In the genomic region with DNA sequence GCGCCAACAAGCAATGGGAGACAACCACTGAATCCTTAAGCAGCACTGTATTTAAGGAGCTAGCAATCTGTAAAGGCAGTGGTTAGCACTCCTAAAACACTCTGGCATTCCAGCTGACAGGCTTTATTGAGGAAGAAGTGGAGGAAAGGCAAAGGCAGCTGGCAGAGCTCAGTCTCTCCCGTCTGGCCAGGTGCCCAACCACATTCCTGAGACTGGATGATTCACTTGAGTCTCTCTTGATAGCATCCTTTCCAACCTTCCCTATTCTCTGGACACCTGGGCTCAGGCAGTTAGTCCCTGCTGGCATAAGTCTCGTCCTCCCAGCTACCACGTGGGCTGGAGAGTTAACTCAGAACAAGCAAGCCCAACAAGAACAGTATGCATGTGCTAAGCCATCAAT, we compare ENCODE assay signal across 13 mouse cellular contexts.
DNase-seq lines count a peak whose midpoint lies in the region; ATAC-seq and TF ChIP-seq lines count a peak whose summit lies in the region.
"Had no signal": no experiment of that assay in that cellular context is flagged by ENCODE, and none has a peak within 500 bp of the region (broad histone marks: within the 10 kb centered on the region; RNA-seq: fewer than 3 reads in every experiment).

No protein-coding gene starts in this region.

- no peak overlapping the region for H3K9ac ChIP-seq in intestine, embryonic 14.5 days (ENCODE audit: low read length)
- no peak overlapping the region for H3K9ac ChIP-seq in intestine, embryonic 15.5 days
- H3K9ac ChIP-seq in midbrain, postnatal 0 days (replicated peaks; ENCODE audit: low read length, poor library complexity, severe bottlenecking): no peak overlapping the region
- no peak overlapping the region for H3K9ac ChIP-seq in midbrain, embryonic 16.5 days (ENCODE audit: low read depth, low read length)
- no peak overlapping the region for H3K9ac ChIP-seq in forebrain, postnatal 0 days
- H3K9ac ChIP-seq: heart, embryonic 13.5 days; liver, embryonic 14.5 days had no signal

- H3K27ac ChIP-seq in intestine, embryonic 14.5 days (ENCODE audit: low read depth): no peak overlapping the region
- H3K27ac ChIP-seq in intestine, embryonic 15.5 days: no peak overlapping the region
- no peak overlapping the region for H3K27ac ChIP-seq in midbrain, postnatal 0 days (ENCODE audit: low read depth, low read length)
- no peak overlapping the region for H3K27ac ChIP-seq in midbrain, embryonic 16.5 days (ENCODE audit: low read length)
- H3K27ac ChIP-seq in forebrain, postnatal 0 days (ENCODE audit: low read depth, low read length): no peak overlapping the region
- H3K27ac ChIP-seq: heart, embryonic 13.5 days; liver, embryonic 14.5 days had no signal

- H3K36me3 ChIP-seq in intestine, embryonic 14.5 days (ENCODE audit: control insufficient read depth, insufficient read depth, low read length): no peaks in the 10 kb centered on the region
- H3K36me3 ChIP-seq in intestine, embryonic 15.5 days: no peaks in the 10 kb centered on the region
- H3K36me3 ChIP-seq in midbrain, postnatal 0 days (ENCODE audit: insufficient read depth, low read length): no peaks in the 10 kb centered on the region
- no peaks in the 10 kb centered on the region for H3K36me3 ChIP-seq in midbrain, embryonic 16.5 days (ENCODE audit: control insufficient read depth, insufficient read depth, low read length)
- H3K36me3 ChIP-seq in forebrain, postnatal 0 days (ENCODE audit: insufficient read depth): no peaks in the 10 kb centered on the region
- H3K36me3 ChIP-seq: heart, embryonic 13.5 days had no signal

- no peaks in the 10 kb centered on the region for H3K9me3 ChIP-seq in intestine, embryonic 14.5 days (ENCODE audit: control insufficient read depth, low read length)
- H3K9me3 ChIP-seq in intestine, embryonic 15.5 days: no peaks in the 10 kb centered on the region
- H3K9me3 ChIP-seq in midbrain, postnatal 0 days (ENCODE audit: low read length): no peaks in the 10 kb centered on the region
- H3K9me3 ChIP-seq in midbrain, embryonic 16.5 days (replicated peaks; ENCODE audit: control insufficient read depth, low read length, poor library complexity, severe bottlenecking): no peaks in the 10 kb centered on the region
- H3K9me3 ChIP-seq in forebrain, postnatal 0 days (ENCODE audit: low read length): no peaks in the 10 kb centered on the region
- H3K9me3 ChIP-seq: heart, embryonic 13.5 days had no signal

- H3K4me2 ChIP-seq in intestine, embryonic 14.5 days (ENCODE audit: low read length): no peak overlapping the region
- H3K4me2 ChIP-seq in intestine, embryonic 15.5 days (replicated peaks): no peak overlapping the region
- H3K4me2 ChIP-seq in midbrain, postnatal 0 days (ENCODE audit: low read depth, low read length, poor library complexity, severe bottlenecking): no peak overlapping the region
- no peak overlapping the region for H3K4me2 ChIP-seq in midbrain, embryonic 16.5 days (ENCODE audit: low read length)
- no peak overlapping the region for H3K4me2 ChIP-seq in forebrain, postnatal 0 days (ENCODE audit: low read depth)
- H3K4me2 ChIP-seq: heart, embryonic 13.5 days had no signal

- no peak for TF ChIP-seq CTCF in midbrain, postnatal 0 days (IDR thresholded peaks at IDR 0.05)
- TF ChIP-seq CTCF in forebrain, postnatal 0 days (IDR thresholded peaks at IDR 0.05; ENCODE audit: low read depth): no peak

- H3K4me3 ChIP-seq in intestine, embryonic 14.5 days (ENCODE audit: low read depth, low read length): no peak overlapping the region
- H3K4me3 ChIP-seq in intestine, embryonic 15.5 days (replicated peaks): no peak overlapping the region
- H3K4me3 ChIP-seq in midbrain, postnatal 0 days (ENCODE audit: low read depth, low read length): no peak overlapping the region
- no peak overlapping the region for H3K4me3 ChIP-seq in midbrain, embryonic 16.5 days (ENCODE audit: low read depth, low read length)
- no peak overlapping the region for H3K4me3 ChIP-seq in forebrain, postnatal 0 days (ENCODE audit: low read depth, low read length)
- H3K4me3 ChIP-seq: heart, embryonic 13.5 days had no signal

- DNase-seq in intestine, embryonic 14.5 days (ENCODE audit: low spot score): peak; percentile 58
- peak; percentile 20 for DNase-seq in midbrain, postnatal 0 days (ENCODE audit: low spot score)
- peak; percentile 43 for DNase-seq in forebrain, postnatal 0 days
- DNase-seq in right cerebral cortex, postnatal 25 days: peak; percentile 5
- no peak for DNase-seq in cerebellum, postnatal 25 days
- no peak for DNase-seq in thymus, postnatal 14 days
- DNase-seq: adrenal gland, adult 8-10 months; cerebellum, adult 8-10 months; kidney, postnatal 14 days had no signal

- H3K27me3 ChIP-seq in intestine, embryonic 14.5 days (replicated peaks; ENCODE audit: control insufficient read depth, insufficient read depth, low read length): no peaks in the 10 kb centered on the region
- no peaks in the 10 kb centered on the region for H3K27me3 ChIP-seq in intestine, embryonic 15.5 days (replicated peaks)
- H3K27me3 ChIP-seq in midbrain, postnatal 0 days (ENCODE audit: insufficient read depth, low read length): no peaks in the 10 kb centered on the region
- no peaks in the 10 kb centered on the region for H3K27me3 ChIP-seq in midbrain, embryonic 16.5 days (ENCODE audit: control insufficient read depth, insufficient read depth, low read depth, low read length)
- no peaks in the 10 kb centered on the region for H3K27me3 ChIP-seq in forebrain, postnatal 0 days (ENCODE audit: insufficient read depth, low read length)
- H3K27me3 ChIP-seq: heart, embryonic 13.5 days had no signal

- 49% methylated on average over 4 of the region's 4 CpGs for WGBS in intestine, embryonic 14.5 days
- 45% methylated on average over 4 of the region's 4 CpGs for WGBS in intestine, embryonic 15.5 days
- WGBS in midbrain, postnatal 0 days: 65% methylated on average over 4 of the region's 4 CpGs
- 65% methylated on average over 4 of the region's 4 CpGs for WGBS in midbrain, embryonic 16.5 days
- WGBS in forebrain, postnatal 0 days: 41% methylated on average over 4 of the region's 4 CpGs

- no peaks in the 10 kb centered on the region; the same call in 1 of the 2 replicates for H3K4me1 ChIP-seq in intestine, embryonic 14.5 days (replicated peaks; ENCODE audit: control insufficient read depth, insufficient read depth, low read length)
- H3K4me1 ChIP-seq in intestine, embryonic 15.5 days (replicated peaks): 0 out of 2 replicates have a peak, but pooled peaks cover 3% of the 10 kb centered on the region
- H3K4me1 ChIP-seq in midbrain, postnatal 0 days (ENCODE audit: insufficient read depth, low read length): no peaks in the 10 kb centered on the region
- H3K4me1 ChIP-seq in midbrain, embryonic 16.5 days (ENCODE audit: control insufficient read depth, insufficient read depth, low read length): no peaks in the 10 kb centered on the region
- H3K4me1 ChIP-seq in forebrain, postnatal 0 days (ENCODE audit: insufficient read depth): no peaks in the 10 kb centered on the region
- H3K4me1 ChIP-seq: heart, embryonic 13.5 days had no signal

- ATAC-seq in intestine, embryonic 14.5 days (replicated peaks; ENCODE audit: low FRiP score, low TSS enrichment, low read depth): no peak
- no peak for ATAC-seq in intestine, embryonic 15.5 days
- no peak for ATAC-seq in midbrain, postnatal 0 days (ENCODE audit: low FRiP score)
- no peak for ATAC-seq in midbrain, embryonic 16.5 days
- ATAC-seq in forebrain, postnatal 0 days: peak; percentile 69

Comparison
In these comparisons a context has a peak if more than half of its experiments do, and no peak if none do; other contexts are left out.
1. DNase-seq: peak in intestine, embryonic 14.5 days (single experiment), midbrain, postnatal 0 days (single experiment), forebrain, postnatal 0 days (single experiment) and right cerebral cortex, postnatal 25 days (single experiment); none in cerebellum, postnatal 25 days (0 of 2) and thymus, postnatal 14 days (single experiment).